Mouse (Mus musculus) limb, embryonic 14.5 days (tissue): ENCODE measurements around the gene Tanc1. TPM values are rescaled to one million over a fixed set of nuclear protein-coding genes. Genes with fewer than 3 reads are reported as not detected.

ENCODE experiments used
- ATAC-seq: fragments of 200-750 bp; cut with Nextera tagmentation; 2 replicates; pipeline ENCODE4 v1.8.0; 2017; ENCODE audit warnings: low read depth, moderate number of reproducible peaks, moderate TSS enrichment; ENCODE audit not compliant: low FRiP score
- DNase-seq: peaks from one replicate; pipeline ENCODE4 v3.0.0-alpha.2; 2015; ENCODE audit warnings: low spot score
- H3K27ac ChIP-seq: fragments of 300-500 bp; sonication (generic); replicated peaks from 2 replicates; pipeline ENCODE4 v1.5.1; 2014; ENCODE audit warnings: low read depth, mild to moderate bottlenecking, low read length, moderate library complexity, mixed read lengths
- H3K27me3 ChIP-seq: fragments of 300-500 bp; sonication (generic); 2 replicates; pipeline ENCODE4 v1.6.1; 2014; ENCODE audit warnings: low read length, mixed read lengths; ENCODE audit not compliant: control insufficient read depth, insufficient read depth
- H3K36me3 ChIP-seq: fragments of 300-500 bp; sonication (generic); 2 replicates; pipeline ENCODE4 v1.6.1; 2014; ENCODE audit warnings: mild to moderate bottlenecking, low read length, moderate library complexity, mixed read lengths; ENCODE audit not compliant: control insufficient read depth, insufficient read depth
- H3K4me1 ChIP-seq: fragments of 300-500 bp; sonication (generic); 2 replicates; pipeline ENCODE4 v1.6.1; 2014; ENCODE audit warnings: antibody characterized with exemption, low read length, mixed read lengths; ENCODE audit not compliant: control insufficient read depth, insufficient read depth
- H3K4me2 ChIP-seq: fragments of 300-500 bp; sonication (generic); replicated peaks from 2 replicates; pipeline ENCODE4 v1.6.1; 2014; ENCODE audit warnings: low read depth, mild to moderate bottlenecking, low read length, moderate library complexity; ENCODE audit not compliant: severe bottlenecking
- H3K4me3 ChIP-seq: fragments of 300-500 bp; sonication (generic); replicated peaks from 2 replicates; pipeline ENCODE4 v1.5.1; 2014; ENCODE audit warnings: low read length
- H3K9ac ChIP-seq: fragments of 300-500 bp; sonication (generic); 2 replicates; pipeline ENCODE4 v1.6.1; 2014; ENCODE audit warnings: mild to moderate bottlenecking, low read depth, low read length, moderate library complexity; ENCODE audit not compliant: severe bottlenecking
- H3K9me3 ChIP-seq: fragments of 300-500 bp; sonication (generic); 2 replicates; pipeline ENCODE4 v1.6.1; 2016; ENCODE audit warnings: low read length; ENCODE audit not compliant: control insufficient read depth
- POLR2A ChIP-seq: fragments of 200-500 bp; IDR thresholded peaks from 2 replicates; pipeline ENCODE4 v1.8.0; 2012; ENCODE audit warnings: inconsistent platforms, mild to moderate bottlenecking, moderate library complexity, borderline replicate concordance; ENCODE audit not compliant: insufficient read depth, insufficient read length; ENCODE audit errors: extremely low read depth
- WGBS: fragments of 180-500 bp; shearing (Covaris S2); extraction: QIAGEN DNeasy Blood & Tissue Kit; methylation state at CpG from one replicate; pipeline ENCODE4 v1.1.7; 2014; 5-methylcytosine and 5-hydroxymethylcytosine counted together
- polyA plus RNA-seq, 2 experiments: library from polyadenylated mRNA; depleted of rRNA in 1 of 2; stranded (reverse) in 1 of 2; unstranded in 1 of 2; fragments of >200 nt; fragmentation: Nextera tagmentation in 1 of 2; extraction: Ambion mirVana in 1 of 2; gene quantifications; 2 replicates each; pipeline versions ENCODE4 v1.2.1 to v1.2.3; 2012 to 2014

Tanc1 gene
- polyA plus RNA-seq, 2 experiments, result 24.1 to 35.3 TPM

- no peak for ATAC-seq
- 94% methylated on average over 10 of the region's 10 CpGs for WGBS
- Histone ChIP-seq H3K4me2 (no peak overlapping the region), H3K27ac (no peak overlapping the region), H3K27me3 (no peaks in the 10 kb centered on the region), H3K36me3 (peaks cover 21% of the 10 kb centered on the region), H3K9me3 (no peaks in the 10 kb centered on the region), H3K9ac (no peak overlapping the region), H3K4me3 (no peak overlapping the region), H3K4me1 (no peaks in the 10 kb centered on the region)
- DNase-seq, result no peak
- no peak for TF ChIP-seq POLR2A
Observed at GRCm38 (mm10) chr2:59853543-59853942, 241.7 kb downstream of the Tanc1 start.

GRCm38 (mm10) chr2:59854363-59854762, 242.5 kb downstream of the Tanc1 start:
- H3K27ac ChIP-seq, result no peak overlapping the region
- TF ChIP-seq POLR2A, result no peak
- peaks cover 21% of the 10 kb centered on the region for H3K36me3 ChIP-seq
- no peak for ATAC-seq
- H3K9ac ChIP-seq, result no peak overlapping the region
- H3K4me1 ChIP-seq, result no peaks in the 10 kb centered on the region
- no peaks in the 10 kb centered on the region for H3K9me3 ChIP-seq
- WGBS, result 55% methylated on average over 9 of the region's 9 CpGs
- DNase-seq, result no peak
- no peaks in the 10 kb centered on the region for H3K27me3 ChIP-seq
- no peak overlapping the region for H3K4me2 ChIP-seq
- no peak overlapping the region for H3K4me3 ChIP-seq

DNA sequence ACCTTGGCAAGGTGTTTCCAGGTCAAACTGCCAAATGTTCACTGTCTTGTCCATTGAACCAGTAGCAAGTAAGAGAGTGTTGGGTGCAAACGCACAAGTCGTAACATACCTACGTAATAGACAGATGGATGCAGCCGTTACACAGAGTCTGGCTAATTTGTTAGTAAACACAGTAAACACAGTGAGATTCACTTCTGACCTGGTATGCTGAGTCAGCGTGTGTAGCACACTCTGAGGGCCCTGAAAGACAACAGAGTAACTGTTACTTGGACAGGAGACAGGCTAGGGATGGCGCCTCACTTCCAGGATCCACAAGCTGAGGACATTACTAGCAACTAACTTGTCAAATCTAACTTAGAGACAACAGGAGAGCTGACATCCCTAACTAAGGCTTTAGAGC, 250.8 kb downstream of the Tanc1 start:
- no peak for TF ChIP-seq POLR2A
- Histone ChIP-seq H3K9ac (no peak overlapping the region), H3K27me3 (no peaks in the 10 kb centered on the region), H3K4me2 (no peak overlapping the region), H3K36me3 (peaks cover 34% of the 10 kb centered on the region), H3K9me3 (no peaks in the 10 kb centered on the region), H3K4me1 (no peaks in the 10 kb centered on the region), H3K27ac (no peak overlapping the region), H3K4me3 (no peak overlapping the region)
- ATAC-seq (no peak), DNase-seq (no peak)
- WGBS, result 85% methylated on average over 6 of the region's 6 CpGs

GRCm38 (mm10) chr2:59870526-59870925, 258.7 kb downstream of the Tanc1 start:
- Histone ChIP-seq H3K4me1 (no peaks in the 10 kb centered on the region), H3K4me3 (no peak overlapping the region), H3K4me2 (no peak overlapping the region), H3K9ac (no peak overlapping the region), H3K27ac (no peak overlapping the region), H3K36me3 (peaks cover 24% of the 10 kb centered on the region), H3K27me3 (no peaks in the 10 kb centered on the region), H3K9me3 (no peaks in the 10 kb centered on the region)
- no peak for TF ChIP-seq POLR2A
- no peak for DNase-seq
- WGBS, result 88% methylated on average over 6 of the region's 6 CpGs
- ATAC-seq, result no peak

DNA sequence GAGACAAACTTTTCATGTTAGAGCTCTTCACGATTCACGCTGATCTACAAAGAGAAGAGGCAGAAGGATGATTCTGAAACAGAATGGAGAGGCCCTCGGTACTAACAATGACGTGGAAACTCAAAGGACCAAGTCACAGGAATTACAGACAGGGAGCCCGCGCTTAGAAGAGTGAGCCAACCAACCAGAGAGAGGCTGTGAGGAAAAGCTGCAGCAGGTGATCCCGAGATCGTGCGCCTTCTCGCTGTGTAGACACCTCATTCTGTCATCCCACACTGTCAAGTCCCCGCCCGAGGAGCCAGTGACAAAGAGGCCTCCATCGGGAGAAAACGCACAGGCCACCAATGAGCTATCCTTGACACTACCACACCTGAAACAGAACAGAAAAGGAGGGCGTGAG, 264.6 kb downstream of the Tanc1 start:
- Histone ChIP-seq H3K4me1 (0 out of 2 replicates have a peak, but pooled peaks cover 2% of the 10 kb centered on the region), H3K4me3 (no peak overlapping the region), H3K27me3 (no peaks in the 10 kb centered on the region), H3K4me2 (no peak overlapping the region), H3K27ac (no peak overlapping the region), H3K9me3 (no peaks in the 10 kb centered on the region), H3K9ac (no peak overlapping the region), H3K36me3 (peaks cover 18% of the 10 kb centered on the region; the same call in 1 of the 2 replicates)
- 91% methylated on average over 15 of the region's 15 CpGs for WGBS
- no peak for TF ChIP-seq POLR2A
- no peak for ATAC-seq
- DNase-seq, result no peak

DNA sequence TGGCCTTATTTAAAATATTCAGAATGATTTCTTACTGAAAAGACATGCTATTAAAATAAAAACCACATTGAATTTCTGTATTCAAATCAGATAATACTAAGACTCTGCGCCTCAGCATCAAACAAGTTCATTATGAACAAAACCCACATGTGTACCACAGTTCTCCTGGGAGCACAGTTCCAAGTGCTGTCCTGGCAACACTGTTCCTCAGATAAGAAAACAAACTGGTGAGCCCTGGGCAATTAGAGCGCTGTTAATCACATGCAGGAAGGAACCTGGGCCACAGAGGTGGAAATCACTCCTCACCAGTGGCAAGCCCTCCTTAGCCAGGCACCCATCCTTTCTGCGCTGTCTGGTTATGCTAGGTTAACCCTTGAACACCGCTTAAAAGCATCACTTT, 265.5 kb downstream of the Tanc1 start:
- no peaks in the 10 kb centered on the region for H3K27me3 ChIP-seq
- 81% methylated on average over 4 of the region's 4 CpGs for WGBS
- no peak overlapping the region for H3K4me3 ChIP-seq
- no peak for TF ChIP-seq POLR2A
- no peak overlapping the region for H3K9ac ChIP-seq
- no peak for ATAC-seq
- no peak overlapping the region for H3K27ac ChIP-seq
- DNase-seq, result no peak
- peaks cover 12% of the 10 kb centered on the region; the same call in 1 of the 2 replicates for H3K36me3 ChIP-seq
- no peak overlapping the region for H3K4me2 ChIP-seq
- H3K9me3 ChIP-seq, result no peaks in the 10 kb centered on the region
- 0 out of 2 replicates have a peak, but pooled peaks cover 5% of the 10 kb centered on the region for H3K4me1 ChIP-seq
